Mouse (Mus musculus) limb, embryonic 14.5 days (tissue): ENCODE measurements at regions not wholly inside any gene's neighbourhood (a gene's known extent, or its start where the extent isn't known, plus 50 kb on each side); places are given as distances from the start of the nearest gene placed in this dataset.

ENCODE experiments used
- ATAC-seq: fragments of 200-750 bp; cut with Nextera tagmentation; 2 replicates; pipeline ENCODE4 v1.8.0; 2017; ENCODE audit warnings: low read depth, moderate number of reproducible peaks, moderate TSS enrichment; ENCODE audit not compliant: low FRiP score
- DNase-seq: peaks from one replicate; pipeline ENCODE4 v3.0.0-alpha.2; 2015; ENCODE audit warnings: low spot score
- H3K27ac ChIP-seq: fragments of 300-500 bp; sonication (generic); replicated peaks from 2 replicates; pipeline ENCODE4 v1.5.1; 2014; ENCODE audit warnings: low read depth, mild to moderate bottlenecking, low read length, moderate library complexity, mixed read lengths
- H3K27me3 ChIP-seq: fragments of 300-500 bp; sonication (generic); 2 replicates; pipeline ENCODE4 v1.6.1; 2014; ENCODE audit warnings: low read length, mixed read lengths; ENCODE audit not compliant: control insufficient read depth, insufficient read depth
- H3K36me3 ChIP-seq: fragments of 300-500 bp; sonication (generic); 2 replicates; pipeline ENCODE4 v1.6.1; 2014; ENCODE audit warnings: mild to moderate bottlenecking, low read length, moderate library complexity, mixed read lengths; ENCODE audit not compliant: control insufficient read depth, insufficient read depth
- H3K4me1 ChIP-seq: fragments of 300-500 bp; sonication (generic); 2 replicates; pipeline ENCODE4 v1.6.1; 2014; ENCODE audit warnings: antibody characterized with exemption, low read length, mixed read lengths; ENCODE audit not compliant: control insufficient read depth, insufficient read depth
- H3K4me2 ChIP-seq: fragments of 300-500 bp; sonication (generic); replicated peaks from 2 replicates; pipeline ENCODE4 v1.6.1; 2014; ENCODE audit warnings: low read depth, mild to moderate bottlenecking, low read length, moderate library complexity; ENCODE audit not compliant: severe bottlenecking
- H3K4me3 ChIP-seq: fragments of 300-500 bp; sonication (generic); replicated peaks from 2 replicates; pipeline ENCODE4 v1.5.1; 2014; ENCODE audit warnings: low read length
- H3K9ac ChIP-seq: fragments of 300-500 bp; sonication (generic); 2 replicates; pipeline ENCODE4 v1.6.1; 2014; ENCODE audit warnings: mild to moderate bottlenecking, low read depth, low read length, moderate library complexity; ENCODE audit not compliant: severe bottlenecking
- H3K9me3 ChIP-seq: fragments of 300-500 bp; sonication (generic); 2 replicates; pipeline ENCODE4 v1.6.1; 2016; ENCODE audit warnings: low read length; ENCODE audit not compliant: control insufficient read depth
- POLR2A ChIP-seq: fragments of 200-500 bp; IDR thresholded peaks from 2 replicates; pipeline ENCODE4 v1.8.0; 2012; ENCODE audit warnings: inconsistent platforms, mild to moderate bottlenecking, moderate library complexity, borderline replicate concordance; ENCODE audit not compliant: insufficient read depth, insufficient read length; ENCODE audit errors: extremely low read depth
- WGBS: fragments of 180-500 bp; shearing (Covaris S2); extraction: QIAGEN DNeasy Blood & Tissue Kit; methylation state at CpG from one replicate; pipeline ENCODE4 v1.1.7; 2014; 5-methylcytosine and 5-hydroxymethylcytosine counted together

DNA sequence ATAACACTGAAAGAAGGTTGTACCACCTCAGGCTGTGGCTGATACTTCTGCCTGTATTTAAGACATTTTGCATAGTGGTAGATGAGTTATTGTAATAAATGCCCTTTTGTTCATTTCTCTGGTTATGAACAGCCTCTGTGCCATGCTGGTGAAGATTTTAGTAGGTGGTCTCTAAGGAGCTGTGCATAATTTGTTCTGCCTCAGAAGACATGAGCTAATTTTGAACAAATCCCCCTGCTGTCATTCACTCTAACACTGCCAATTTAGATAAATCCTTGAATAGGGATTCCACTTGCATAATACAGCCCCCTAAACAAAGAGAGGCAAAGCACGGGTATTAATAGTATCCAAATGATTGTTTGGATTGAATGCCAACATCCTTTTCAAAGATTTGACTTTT, 3240.1 kb upstream of the Gm6569 start:
- 76% methylated on average over 1 of the region's 1 CpGs for WGBS
- Histone ChIP-seq H3K27ac (no peak overlapping the region), H3K4me3 (no peak overlapping the region), H3K9me3 (no peaks in the 10 kb centered on the region), H3K4me2 (no peak overlapping the region), H3K9ac (no peak overlapping the region), H3K4me1 (no peaks in the 10 kb centered on the region), H3K36me3 (no peaks in the 10 kb centered on the region), H3K27me3 (no peaks in the 10 kb centered on the region)
- DNase-seq: no peak
- no peak for ATAC-seq
- TF ChIP-seq POLR2A: no peak

DNA sequence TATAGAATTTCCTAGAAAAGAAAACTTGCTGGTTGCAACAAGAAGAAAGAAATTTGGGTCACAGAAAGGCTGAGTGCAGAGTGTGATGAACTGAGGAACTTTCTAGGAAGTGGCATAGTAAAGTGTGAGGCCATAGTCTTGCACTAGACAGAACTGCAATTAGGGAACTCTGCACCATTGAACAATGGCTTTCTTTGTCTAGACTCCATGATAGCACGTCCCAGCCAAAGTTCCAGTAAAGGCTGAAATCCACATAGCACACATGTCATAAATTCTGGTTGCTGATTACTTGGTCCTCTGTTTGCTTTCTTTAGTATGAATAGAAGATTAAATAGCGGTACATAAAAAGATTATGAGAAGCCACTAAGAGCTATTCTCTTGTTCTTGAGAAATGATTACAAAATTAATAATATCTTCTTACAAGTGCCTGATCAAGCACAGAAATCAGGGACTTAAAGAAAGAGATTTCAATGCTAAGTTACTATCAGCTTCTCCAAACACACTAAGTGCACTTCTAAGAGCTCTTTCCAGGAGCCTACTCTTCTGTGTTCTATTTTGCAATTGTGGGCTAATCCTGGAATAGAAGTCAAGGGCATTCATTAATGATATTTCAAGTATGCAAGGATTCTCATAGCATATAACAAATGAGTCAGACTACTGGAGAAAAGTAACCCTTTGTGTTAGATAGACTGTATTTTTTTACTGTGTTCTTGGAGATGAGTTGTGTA, 3233.4 kb upstream of the Gm6569 start:
- Histone ChIP-seq H3K36me3 (no peaks in the 10 kb centered on the region), H3K4me1 (no peaks in the 10 kb centered on the region), H3K9me3 (no peaks in the 10 kb centered on the region), H3K4me3 (no peak overlapping the region), H3K4me2 (no peak overlapping the region), H3K9ac (no peak overlapping the region), H3K27ac (no peak overlapping the region), H3K27me3 (no peaks in the 10 kb centered on the region)
- no peak for DNase-seq
- WGBS: 64% methylated on average over 2 of the region's 2 CpGs
- no peak for TF ChIP-seq POLR2A
- no peak for ATAC-seq

DNA sequence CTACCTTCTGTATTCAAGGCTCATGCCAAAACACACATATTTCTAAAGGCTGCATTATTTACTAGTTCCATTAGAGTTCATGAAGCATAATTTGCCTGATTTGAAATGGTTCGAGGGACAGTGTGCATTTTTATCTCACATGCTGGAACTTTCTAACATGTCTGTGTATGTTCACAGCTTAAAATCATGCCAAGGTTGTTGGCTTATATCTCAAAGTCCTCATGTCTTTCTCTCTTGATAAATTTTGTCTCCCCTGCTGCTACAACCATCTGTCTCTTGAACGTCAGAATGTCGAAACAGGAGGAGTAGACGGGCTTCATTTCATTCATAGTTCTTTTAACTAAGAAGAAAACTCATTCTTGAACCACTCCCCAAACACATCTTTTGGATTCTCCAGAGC, 3229.1 kb upstream of the Gm6569 start:
- Histone ChIP-seq H3K4me3 (no peak overlapping the region), H3K36me3 (no peaks in the 10 kb centered on the region), H3K4me2 (no peak overlapping the region), H3K9ac (no peak overlapping the region), H3K27me3 (no peaks in the 10 kb centered on the region), H3K27ac (no peak overlapping the region), H3K9me3 (no peaks in the 10 kb centered on the region), H3K4me1 (no peaks in the 10 kb centered on the region)
- no peak for TF ChIP-seq POLR2A
- WGBS: 85% methylated on average over 4 of the region's 4 CpGs
- no peak for ATAC-seq
- DNase-seq: no peak

DNA sequence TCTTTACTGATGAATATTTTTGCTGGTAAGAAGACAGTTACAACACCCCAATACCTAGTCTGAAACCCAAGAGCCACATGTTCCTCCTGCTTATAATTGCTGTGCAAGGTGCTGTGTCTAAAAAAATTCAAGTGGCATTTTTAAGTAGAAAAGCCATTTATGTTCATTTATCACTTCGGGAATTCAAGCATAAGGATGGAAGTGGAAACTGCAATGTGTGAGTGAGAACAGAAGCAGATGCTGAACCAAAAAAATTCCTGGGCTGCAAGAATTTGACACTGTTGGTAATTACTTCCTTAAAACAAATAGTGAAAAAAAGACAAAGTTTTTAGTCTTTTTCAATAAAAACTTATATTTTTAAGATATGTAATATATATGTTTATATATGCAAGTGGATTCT, 3227.5 kb upstream of the Gm6569 start:
- DNase-seq (no peak), ATAC-seq (no peak)
- Histone ChIP-seq H3K36me3 (no peaks in the 10 kb centered on the region), H3K4me3 (no peak overlapping the region), H3K4me2 (no peak overlapping the region), H3K9me3 (no peaks in the 10 kb centered on the region), H3K9ac (no peak overlapping the region), H3K4me1 (no peaks in the 10 kb centered on the region), H3K27ac (no peak overlapping the region), H3K27me3 (no peaks in the 10 kb centered on the region)
- TF ChIP-seq POLR2A: no peak
- WGBS: 84% methylated on average over 1 of the region's 1 CpGs

DNA sequence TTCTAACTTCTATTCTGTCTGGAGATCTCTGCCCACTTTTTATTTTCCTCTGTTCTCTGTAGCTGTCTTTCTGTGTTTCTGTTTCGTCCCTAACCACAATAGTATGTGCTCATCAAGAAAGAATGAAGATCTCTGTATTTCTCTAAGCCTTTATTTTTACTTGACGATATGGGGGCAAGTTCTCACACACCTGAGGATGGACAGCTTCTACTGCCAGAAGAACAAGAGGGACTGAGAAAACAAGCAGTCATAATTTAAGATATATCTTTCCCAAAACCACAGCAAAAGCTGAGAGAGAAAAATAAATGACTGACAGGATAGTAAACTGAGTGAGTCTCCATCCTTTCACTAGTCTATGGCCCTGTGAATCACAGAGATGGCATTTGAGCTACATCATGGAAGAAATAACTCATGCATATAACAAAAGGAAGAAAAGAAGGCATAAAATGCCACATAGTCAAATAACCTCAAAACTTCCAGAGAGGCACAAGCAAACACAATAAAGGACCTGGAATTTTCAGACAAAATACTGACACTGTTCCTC, 3216.2 kb upstream of the Gm6569 start:
- H3K9ac ChIP-seq: no peak overlapping the region
- H3K27ac ChIP-seq: no peak overlapping the region
- no peaks in the 10 kb centered on the region for H3K9me3 ChIP-seq
- ATAC-seq (no peak), DNase-seq (no peak)
- no peaks in the 10 kb centered on the region for H3K36me3 ChIP-seq
- H3K4me1 ChIP-seq: no peaks in the 10 kb centered on the region
- 70% methylated on average over 2 of the region's 2 CpGs for WGBS
- no peaks in the 10 kb centered on the region for H3K27me3 ChIP-seq
- H3K4me3 ChIP-seq: no peak overlapping the region
- H3K4me2 ChIP-seq: no peak overlapping the region
- TF ChIP-seq POLR2A: no peak

DNA sequence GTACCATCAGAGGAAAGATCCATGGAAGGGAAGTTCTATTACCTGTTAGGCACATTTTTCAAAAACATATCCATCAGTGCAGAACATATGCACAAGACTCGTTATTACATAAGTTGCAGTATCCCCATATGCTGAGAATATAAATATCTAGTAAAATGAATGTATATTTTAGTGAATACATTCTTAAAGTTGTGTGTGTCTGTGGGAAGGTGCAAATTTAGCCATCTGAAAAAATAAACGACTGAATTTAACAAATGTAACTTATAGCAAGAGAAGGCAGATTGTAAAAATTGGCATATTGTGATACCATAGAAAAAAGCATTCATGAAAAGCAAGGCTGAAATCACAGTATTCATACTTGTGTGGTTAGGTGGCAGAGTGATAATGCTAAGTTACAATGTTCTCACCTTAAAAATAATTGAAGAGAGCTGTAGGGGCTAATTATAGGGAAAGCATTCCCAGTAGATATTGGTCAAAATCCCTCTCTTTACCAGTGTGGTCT, 3193.3 kb upstream of the Gm6569 start:
- no peaks in the 10 kb centered on the region for H3K27me3 ChIP-seq
- H3K9ac ChIP-seq: no peak overlapping the region
- no peak for ATAC-seq
- TF ChIP-seq POLR2A: no peak
- H3K36me3 ChIP-seq: no peaks in the 10 kb centered on the region
- no peak overlapping the region for H3K27ac ChIP-seq
- H3K4me1 ChIP-seq: no peaks in the 10 kb centered on the region
- DNase-seq: no peak
- H3K4me3 ChIP-seq: no peak overlapping the region
- no peaks in the 10 kb centered on the region for H3K9me3 ChIP-seq
- no peak overlapping the region for H3K4me2 ChIP-seq
- WGBS: 76% methylated on average over 2 of the region's 2 CpGs
